Mouse (Mus musculus) midbrain, embryonic 14.5 days (tissue): ENCODE measurements around the gene Khk. TPM values are rescaled to one million over a fixed set of nuclear protein-coding genes. Genes with fewer than 3 reads are reported as not detected.

ENCODE experiments used
- polyA plus RNA-seq: library from polyadenylated mRNA; unstranded; fragments of >200 nt; fragmentation: Nextera tagmentation; extraction: Ambion mirVana; gene quantifications from 2 replicates; pipeline ENCODE4 v1.2.1, GENCODE M21; 2014

The Khk gene
- polyA plus RNA-seq, 1 experiment from 2014 or later: 7.4 TPM

Other genes with a start within 250 kb of the Khk start
- gene Dpysl5, start 209.9 kb upstream of the Khk start, polyA plus RNA-seq: 219 and 240 TPM in 2 replicates
- 125 and 129 TPM in 2 replicates for gene Mapre3, start 106.8 kb upstream of the Khk start, polyA plus RNA-seq
- gene Tmem214, start 53.4 kb upstream of the Khk start, polyA plus RNA-seq: 46.7 and 55.5 TPM in 2 replicates
- gene Agbl5, start 32.7 kb upstream of the Khk start, polyA plus RNA-seq: 25.9 and 27.8 TPM in 2 replicates
- gene Ost4, start 13.6 kb upstream of the Khk start, polyA plus RNA-seq: 246 and 266 TPM in 2 replicates
- gene Emilin1, start 8.0 kb upstream of the Khk start, polyA plus RNA-seq: 3.7 and 11.2 TPM in 2 replicates
- gene Cgref1, start 24.2 kb downstream of the Khk start, polyA plus RNA-seq: 43.0 and 55.3 TPM in 2 replicates
- gene Preb, start 38.9 kb downstream of the Khk start, polyA plus RNA-seq: 82.6 and 94.7 TPM in 2 replicates
- 0.08 TPM in 2 replicates for gene Tcf23, start 47.2 kb downstream of the Khk start, polyA plus RNA-seq
- gene Atraid, start 126.9 kb downstream of the Khk start, polyA plus RNA-seq: 163 and 183 TPM in 2 replicates
- gene Slc5a6, start 127.5 kb downstream of the Khk start, polyA plus RNA-seq: 19.2 and 19.6 TPM in 2 replicates
- gene Cad, start 133.3 kb downstream of the Khk start, polyA plus RNA-seq: 11.8 and 17.2 TPM in 2 replicates
- not detected in 2 replicates for gene Dnajc5g, start 184.9 kb downstream of the Khk start, polyA plus RNA-seq
- gene Slc30a3, start 186.8 kb downstream of the Khk start, polyA plus RNA-seq: 19.8 and 20.0 TPM in 2 replicates
- not detected in 2 replicates for gene Trim54, start 195.3 kb downstream of the Khk start, polyA plus RNA-seq
- gene Ucn, start 217.4 kb downstream of the Khk start, polyA plus RNA-seq: not detected in 2 replicates
- gene Mpv17, start 232.8 kb downstream of the Khk start, polyA plus RNA-seq: 49.0 and 49.9 TPM in 2 replicates